Mouse (Mus musculus) gastrocnemius, postnatal 10 days (tissue): ENCODE results near the gene Fam53b. TPM values are rescaled to one million over a fixed set of nuclear protein-coding genes. Genes with fewer than 3 reads are reported as not detected.

Experiments
- DNase-seq: peaks from one replicate; pipeline ENCODE4 v3.0.0; 2021; ENCODE audit warnings: mixed read lengths
- total RNA-seq, 2 experiments: library from RNA; stranded (reverse); gene quantifications; 2 replicates each; pipeline ENCODE4 v1.2.3; 2021

Fam53b gene
- total RNA-seq, 2 experiments from 2014 or later, result 34.5 to 43.6 TPM

DNA sequence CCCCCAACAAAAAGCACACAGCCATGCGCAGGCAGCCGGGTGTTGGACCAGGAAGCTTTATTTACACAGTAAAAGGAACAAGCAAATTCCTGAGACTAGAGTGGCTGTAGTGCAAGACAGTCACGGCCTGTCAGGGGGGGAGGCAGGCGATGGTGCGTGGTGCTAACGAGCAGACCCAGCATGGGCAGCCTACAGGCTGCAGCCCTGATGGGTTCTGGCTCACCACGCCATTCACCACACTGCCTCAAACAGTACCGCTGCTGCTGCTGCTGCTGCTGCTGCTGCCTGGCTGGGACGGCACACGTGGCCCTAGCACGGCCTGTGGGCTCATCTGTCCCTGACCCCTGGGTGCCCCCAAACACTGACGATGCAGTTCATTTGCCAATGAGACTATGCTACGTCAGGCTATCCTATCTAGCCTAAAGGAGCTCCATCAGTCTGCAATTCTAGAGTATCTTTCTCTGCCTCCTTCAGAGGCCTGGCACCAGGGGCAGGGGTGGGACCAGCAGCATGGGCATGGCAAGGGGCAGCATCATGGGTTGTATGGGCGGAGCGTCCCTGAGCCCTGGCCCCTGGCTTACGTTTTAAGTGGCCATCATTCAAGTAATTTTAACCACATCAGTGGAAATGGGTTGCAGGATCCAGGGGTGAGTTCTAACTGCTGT is 101.5 kb downstream of the Fam53b start:
- DNase-seq, result no peak

DNA sequence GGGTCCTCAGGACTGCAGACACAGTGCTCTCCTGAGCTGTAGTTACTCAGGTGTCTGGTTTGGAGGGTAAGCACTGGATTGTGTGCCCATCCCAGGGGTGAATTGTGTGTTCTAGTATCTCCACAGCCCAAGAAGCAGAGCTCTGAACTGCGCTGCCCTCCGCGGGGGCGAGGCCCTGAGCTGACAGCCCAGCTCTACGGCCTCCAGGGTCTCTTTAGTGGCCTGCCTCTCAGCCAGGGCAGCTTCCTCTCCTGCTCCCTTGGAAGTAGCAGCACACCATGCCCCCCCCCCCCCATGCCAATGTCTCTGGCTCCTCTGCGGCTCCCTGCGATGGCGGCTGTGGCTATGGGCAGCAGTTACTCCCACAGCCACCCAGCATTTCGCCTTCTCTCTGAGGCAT is 102.1 kb downstream of the Fam53b start:
- DNase-seq, result no peak

DNA sequence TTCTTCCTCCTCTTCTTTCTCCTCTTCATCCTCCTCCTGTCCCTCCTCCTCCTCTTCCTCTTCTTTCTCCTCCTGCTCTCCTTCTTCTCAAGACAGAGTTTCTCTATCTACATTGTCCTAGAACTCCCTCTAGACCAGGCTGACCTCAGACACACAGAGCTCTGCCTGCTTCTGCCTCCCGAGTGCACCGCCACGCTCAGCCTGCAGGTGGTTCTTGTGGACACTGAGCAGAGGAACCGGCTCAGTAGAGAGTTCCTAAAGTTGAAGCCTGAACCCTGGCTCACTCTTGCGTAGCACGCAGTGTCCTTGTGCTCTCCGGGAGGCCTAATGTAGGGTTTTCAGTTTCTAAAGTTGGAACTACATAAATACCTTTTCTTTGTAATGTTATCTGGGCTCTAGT is 108.6 kb downstream of the Fam53b start:
- no peak for DNase-seq

DNA sequence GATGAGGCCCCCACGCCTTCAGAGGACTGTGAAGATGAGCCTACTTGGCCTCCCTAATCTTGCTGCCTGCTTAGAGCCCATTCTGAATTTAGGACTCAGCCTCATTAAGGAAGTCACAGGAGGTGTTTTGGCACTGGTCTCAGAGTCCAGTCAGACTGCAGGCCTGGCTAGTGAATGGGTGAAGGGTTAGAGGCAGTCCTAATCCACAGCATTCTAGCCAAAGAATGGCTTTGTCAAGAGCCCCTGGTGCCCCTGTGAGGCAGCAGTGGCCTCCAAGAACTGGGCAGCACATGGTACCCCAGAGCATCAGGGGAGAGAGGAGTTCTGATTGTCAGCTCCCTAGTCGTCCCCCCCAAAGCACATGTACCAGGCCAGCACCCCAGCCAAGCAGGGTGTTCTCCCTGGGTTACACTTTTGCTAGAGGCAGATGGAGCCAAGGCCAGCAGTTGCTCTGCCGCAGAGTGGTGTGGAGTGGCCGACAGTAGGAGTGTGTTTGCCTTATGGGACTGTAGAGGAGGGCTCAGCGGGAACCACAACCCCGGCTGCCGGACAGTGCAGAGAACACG is 109.3 kb downstream of the Fam53b start:
- DNase-seq, result no peak

DNA sequence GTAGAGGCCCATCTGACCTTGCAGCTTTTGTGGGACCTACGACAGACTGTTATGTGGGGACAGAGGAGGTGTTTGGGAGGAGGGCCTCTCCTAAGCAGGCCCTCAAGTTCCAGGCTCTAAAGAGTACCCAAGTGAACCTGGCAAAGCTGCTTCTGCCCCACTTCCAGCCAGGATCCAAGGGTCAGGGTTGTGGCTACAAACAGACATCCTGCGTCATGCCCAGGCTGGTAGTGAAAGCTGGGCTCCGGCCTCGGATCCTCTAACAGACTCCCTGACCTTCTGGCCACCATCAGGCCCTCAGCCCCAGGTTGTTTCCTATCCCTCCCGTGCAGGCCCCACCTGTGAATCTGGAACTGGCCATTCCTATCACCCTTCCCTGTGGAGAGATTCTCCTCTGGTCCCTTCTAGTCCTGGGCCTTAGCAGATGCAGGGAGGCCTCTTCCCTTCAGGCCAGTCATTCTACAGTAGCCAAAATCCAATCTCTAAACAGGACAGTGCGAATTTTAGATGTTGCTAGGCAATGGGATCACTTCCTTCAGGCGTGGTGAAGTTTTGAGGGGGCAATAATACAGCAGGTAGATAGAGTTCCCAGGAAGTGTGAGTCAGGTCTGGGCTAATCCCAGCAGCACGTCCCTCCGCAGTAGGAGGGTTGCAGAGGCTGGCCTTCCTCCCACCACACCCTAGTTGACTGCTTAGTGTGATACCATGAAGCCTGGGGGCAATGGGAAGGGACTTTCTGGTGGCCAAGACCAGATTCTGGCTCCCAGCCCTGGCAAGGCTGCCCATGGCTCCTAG is 110.0 kb downstream of the Fam53b start:
- DNase-seq, result no peak

DNA sequence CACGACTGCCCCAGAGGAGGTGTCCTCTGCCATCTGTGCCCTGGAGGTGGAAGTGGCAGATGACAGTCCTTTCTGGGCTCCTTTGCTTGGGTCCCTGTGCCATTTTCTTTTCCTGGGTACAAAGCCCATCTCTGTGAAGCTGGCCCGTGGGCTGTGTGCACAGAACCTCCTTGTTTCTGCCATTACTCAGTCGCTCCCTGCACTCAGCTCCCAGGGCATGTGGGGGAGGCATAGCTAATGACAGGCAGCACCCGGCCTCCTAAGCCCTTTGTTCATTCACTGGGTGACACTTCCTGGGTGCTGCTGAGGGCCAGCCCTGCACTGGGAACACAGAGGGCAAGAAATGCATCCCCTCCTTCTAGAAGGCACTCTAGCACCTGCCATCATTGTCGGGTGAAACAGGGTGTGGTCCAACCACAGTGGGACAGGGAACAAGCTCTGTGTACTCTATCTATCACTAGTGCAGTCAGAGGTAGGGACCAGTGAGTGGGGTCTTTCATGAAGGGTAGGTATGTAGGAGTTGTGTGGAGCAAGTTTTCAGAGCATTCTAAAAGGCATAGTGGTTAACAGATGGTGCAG is 111.1 kb downstream of the Fam53b start:
- DNase-seq, result no peak

DNA sequence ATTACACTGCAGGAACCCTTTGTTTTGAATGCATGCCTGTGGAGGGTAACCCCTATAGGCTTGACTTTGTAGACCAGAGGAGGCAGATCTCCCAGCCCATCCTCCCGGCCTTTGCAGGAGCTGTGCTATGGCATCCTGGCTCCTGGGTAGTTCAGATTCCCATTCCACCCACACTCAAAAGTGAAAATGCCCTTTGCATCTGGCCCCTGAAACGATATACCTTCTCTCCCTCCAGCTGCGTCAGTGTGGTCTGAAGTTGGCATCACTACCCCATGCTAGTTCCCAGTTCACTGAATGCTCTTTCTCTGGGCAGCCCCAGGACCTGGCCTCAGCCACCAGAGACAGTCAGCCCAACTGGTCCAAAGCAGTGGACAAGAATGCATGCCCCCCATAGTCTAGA is 111.7 kb downstream of the Fam53b start:
- no peak for DNase-seq

DNA sequence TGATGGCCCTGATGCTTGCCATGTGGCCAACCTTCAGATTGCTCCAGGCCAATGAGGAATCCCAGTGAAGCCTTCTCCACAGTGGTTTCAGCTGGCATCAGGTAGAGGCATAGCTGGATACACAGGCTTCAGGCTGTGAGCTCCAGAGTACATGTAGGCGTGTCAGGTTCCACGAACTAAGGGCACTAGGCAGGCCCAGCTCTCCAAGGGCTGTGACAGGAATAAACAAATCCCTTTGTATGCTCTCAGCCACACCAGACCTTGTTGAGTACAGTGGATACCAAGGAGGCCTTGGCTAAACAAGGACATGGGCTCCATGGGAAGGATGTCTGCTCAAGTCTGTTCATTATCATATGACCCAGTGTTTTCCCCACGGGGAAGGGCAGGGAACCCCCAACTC is 112.3 kb downstream of the Fam53b start:
- DNase-seq, result no peak

DNA sequence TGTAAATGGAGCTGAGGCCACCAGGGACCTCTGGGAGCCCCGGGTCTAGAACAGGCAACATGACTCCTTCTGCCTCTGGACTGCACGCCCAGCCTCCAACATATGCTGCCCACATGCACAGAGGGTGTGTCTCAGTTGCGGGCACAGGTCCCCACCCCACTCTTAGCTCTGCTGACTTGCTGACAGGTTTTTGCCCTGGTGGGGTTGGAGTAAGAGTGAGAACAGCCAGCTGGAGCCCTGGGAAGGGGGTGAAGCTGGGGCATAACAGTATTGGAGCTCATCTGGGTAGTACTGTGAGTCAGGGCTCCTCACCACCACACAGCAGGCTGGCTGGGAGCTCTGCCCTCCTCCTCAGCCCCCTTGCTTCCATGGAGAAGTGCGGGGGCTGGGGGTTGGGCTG is 113.6 kb downstream of the Fam53b start:
- DNase-seq, result no peak

DNA sequence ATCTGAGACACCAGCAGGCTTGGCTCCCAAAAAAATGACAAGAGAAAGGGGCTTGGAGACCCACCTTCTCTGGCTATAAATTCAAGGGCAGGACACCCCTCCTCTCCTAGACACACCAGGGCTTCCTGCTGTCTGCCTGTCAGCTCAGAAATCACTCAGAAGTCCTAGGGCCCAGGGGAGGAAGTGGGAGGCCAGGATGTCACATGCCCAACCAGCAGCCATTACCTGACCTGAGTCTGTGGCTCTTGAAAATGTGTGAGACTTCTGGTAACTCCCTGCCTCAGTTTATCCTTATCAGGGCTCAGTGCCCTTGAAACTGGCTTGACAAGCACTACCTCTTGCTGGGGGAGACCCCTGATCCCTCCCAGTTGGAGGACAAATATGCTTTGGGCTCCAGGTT is 114.0 kb downstream of the Fam53b start:
- DNase-seq, result no peak

DNA sequence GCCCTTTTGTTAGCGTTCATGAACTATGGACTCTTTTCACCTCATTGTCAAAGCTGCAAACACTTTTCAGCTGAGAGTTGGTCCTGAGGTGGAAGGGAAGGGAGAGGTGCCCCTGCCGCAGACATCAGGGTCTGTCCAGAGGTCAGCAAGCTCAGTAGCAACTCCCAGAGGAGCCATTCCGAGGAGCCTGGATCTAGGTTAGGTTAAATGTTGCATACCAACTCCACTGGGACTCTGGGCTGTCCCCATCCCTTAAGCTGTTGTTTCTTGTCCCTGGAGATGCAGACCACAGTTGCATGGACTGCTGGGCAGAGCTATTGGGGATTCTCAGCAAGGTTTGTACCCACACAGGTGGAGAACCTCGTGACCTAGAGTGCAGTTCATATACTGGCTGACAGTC is 114.5 kb downstream of the Fam53b start:
- DNase-seq, result no peak

DNA sequence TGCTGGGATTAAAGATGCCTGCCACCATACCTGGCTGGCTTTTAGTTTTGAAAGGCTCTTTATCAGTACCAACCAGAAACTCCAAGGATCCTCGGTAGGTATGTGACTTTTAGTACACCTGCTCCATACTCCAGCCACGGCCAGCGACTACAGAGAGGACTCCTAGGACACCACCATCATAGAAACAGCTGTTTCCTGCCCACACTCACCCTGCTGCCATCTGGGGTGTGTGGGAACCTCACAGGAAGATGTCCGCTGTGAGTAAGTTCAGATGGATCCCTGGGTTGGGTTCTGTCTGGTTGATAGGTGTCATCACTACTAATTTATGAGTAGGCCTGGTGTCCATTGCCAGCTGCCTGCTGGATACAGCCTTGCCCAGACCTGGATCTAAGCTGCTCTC is 114.9 kb downstream of the Fam53b start:
- DNase-seq, result no peak

DNA sequence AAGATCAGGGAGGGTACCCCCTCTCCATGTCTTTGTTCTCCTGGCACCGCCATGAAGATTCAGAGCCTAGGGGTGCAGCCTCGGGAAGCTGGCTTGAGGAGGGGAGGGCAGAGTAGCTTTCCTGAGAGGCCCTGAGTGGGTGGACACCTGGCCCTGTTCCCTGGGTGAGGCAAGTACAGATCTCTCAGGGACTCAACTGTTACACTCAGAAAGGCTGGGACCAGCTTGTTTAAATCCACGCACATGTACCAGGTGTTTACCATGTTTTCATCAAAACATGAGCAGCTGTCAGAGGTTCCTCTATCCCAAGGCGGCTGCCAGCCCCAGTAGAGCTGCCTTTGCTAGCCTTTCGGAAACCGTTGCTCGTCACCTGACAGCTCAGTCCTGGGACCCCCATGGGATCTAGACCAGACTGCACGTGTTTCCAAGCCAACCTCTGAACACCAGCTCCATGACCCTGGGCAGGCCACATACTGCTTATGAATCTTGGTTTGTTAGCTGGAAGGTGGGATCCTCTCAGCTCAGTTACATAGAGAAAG is 116.4 kb downstream of the Fam53b start:
- no peak for DNase-seq

DNA sequence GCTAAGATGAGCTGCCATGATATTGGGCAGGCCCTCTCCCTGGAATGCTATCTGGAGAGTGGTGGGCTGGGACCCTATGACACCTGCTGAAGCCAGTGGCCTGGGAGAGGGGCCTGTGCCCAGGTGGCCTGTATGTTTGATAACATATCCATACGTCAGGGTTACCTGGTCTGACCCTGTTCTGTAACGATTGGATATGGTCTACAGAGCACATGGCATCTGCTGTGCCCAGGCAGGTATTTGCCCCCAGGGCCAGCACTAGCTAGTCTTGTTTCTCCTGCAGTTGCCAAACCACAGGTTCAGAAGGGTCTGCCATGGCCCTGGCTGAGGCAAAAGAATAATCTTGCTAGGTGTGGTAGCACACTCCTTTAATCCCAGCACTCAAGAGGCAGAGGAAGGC is 120.1 kb downstream of the Fam53b start:
- no peak for DNase-seq

DNA sequence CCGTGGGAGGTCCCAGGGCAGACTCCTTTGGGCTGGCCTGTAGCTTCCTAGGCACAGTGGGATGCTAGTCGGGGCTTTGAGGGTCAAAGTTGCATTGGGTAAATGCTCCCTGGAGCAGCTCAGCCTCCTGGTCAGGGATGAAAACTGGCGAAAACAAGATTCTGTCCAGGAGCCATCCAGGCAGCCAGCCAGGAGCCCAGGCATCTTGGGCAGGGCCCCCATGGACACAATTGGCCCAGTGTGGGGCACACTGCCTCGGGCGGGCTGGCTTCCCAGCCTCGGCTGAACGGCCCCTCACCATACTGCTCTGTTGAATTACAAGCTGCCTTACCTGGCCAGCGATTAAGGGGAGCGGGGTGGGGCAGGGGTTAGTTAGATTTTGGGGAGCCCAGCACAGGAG is 121.0 kb downstream of the Fam53b start:
- no peak for DNase-seq

DNA sequence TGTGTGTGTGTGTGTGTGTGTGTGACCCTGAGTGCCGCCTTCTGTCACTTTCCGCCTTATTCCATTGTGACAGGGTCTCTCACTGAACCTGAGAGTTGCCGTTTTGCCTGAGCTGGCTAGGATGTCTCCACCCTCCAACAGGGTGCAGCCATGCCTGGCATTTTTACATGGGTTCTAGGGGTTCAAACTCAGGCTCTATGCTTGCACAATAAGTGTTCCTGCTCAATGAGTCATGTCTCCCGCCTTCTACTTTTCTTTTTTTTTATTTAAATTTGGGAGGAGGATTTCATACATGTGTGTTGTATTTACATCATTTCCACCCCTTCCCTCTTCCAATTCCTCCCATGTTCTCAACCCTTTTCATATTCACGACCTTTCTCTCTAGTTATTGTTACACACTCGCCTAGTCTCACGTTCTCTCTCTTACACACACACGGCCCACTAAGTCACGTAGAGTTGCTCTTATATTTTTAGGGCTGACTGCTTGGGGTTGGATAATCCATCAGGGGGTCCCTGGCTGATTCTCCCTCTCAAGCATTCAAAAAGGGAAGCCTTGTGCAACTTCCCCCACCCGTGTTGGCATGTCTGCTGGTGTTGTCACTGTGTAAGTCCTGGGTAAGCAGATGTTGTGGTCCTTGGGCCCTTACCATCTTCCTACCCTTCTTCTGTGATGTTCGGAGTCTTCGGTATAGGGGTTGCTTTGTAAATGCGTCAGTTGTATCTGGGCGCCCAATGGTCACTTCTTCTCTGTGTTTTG is 122.8 kb downstream of the Fam53b start:
- no peak for DNase-seq

DNA sequence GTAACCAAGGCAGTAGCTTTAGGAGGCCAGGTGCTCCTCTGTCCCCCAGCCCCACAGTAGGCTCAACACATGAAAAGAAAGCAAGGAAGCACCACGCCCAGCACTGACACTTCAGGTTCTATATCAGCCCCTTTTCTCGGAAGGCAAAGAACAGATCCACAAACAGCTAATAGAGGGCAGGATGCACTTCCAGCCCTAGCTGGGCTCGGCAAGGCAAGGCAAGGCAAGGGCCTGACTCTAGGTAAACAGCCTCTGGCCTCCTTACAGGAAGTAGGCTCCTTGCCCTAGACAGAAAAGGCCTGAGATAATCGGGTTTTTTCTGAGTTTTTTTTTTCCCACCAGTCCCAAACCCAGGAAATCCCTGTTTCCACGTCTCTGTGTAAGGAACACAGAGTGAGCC is 124.0 kb downstream of the Fam53b start:
- no peak for DNase-seq

DNA sequence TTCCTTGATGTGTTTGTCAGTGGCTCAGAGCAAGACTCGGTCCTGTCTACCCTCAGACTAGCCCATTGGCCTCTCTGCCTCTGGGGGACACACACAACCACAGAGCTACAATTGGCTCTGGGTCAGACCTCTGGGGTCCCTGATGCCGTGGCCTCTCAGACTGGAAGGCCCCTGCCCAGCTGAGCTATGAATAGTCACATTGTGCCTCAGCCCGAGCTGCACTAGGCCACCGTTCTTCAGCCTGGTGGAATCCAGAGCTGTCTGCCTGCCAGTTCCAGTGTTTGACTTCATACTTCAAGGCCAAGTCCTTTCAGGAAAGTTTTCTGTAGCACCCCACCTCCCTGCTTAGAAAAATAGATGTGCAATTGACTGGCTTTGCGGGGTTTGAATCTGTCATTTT is 125.0 kb downstream of the Fam53b start:
- no peak for DNase-seq

DNA sequence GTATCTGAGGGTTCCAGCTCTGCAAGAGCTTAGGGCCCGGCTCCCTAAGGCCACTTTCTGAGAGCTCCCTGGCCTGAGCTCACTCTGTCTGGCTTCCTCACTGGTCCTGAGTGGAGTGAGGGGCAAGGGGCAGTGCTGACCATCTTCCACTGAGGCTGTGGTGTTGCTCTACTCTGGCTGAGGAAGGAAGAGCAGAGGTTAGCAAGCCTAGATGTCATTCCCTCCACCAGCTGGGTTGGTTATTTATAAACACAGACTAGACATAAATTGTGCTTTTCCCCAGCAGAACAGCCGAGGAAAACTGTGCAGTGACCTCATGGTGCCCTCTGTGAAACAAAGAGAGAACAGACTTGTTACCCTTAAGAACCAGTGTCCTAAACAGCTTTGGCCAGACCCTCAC is 125.8 kb downstream of the Fam53b start:
- no peak for DNase-seq

DNA sequence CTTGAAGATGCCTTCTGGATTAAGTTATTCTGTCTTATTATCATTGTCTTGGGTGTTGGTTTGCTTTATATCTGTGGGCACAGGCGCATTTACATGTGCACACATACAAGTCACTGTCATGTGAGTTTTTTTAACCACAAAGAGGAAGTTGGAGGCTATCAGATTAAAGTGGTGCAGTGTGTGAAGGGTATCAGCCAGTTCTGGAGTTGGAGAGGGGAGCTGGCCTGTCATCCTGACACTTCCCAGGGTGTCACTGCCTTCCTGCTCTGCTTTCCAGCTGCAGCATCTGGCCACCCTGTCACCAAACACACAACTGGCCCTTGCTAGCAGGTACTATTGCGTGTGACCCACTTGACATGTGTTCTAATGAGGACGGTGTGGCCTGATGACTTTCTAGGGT is 127.2 kb downstream of the Fam53b start:
- DNase-seq, result no peak

DNA sequence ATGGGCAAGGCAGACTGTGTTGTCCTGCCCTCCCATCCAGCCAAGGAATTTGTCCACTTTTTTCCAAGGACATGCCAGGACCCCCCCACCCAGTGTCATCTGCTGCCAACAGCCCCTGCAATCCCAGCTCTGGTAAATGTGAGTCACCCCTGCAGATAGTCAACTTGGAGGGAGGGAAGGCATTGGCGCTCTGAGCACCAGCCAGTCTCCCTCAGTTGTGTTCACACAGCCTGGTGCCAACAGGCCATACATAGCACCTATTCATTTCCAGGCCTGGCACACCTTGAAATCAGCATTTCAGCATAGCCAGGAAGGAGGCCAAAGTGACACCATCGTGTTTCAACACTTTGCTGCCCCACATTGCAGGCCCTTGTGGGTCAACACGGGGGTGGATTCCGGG is 129.8 kb downstream of the Fam53b start:
- no peak for DNase-seq

DNA sequence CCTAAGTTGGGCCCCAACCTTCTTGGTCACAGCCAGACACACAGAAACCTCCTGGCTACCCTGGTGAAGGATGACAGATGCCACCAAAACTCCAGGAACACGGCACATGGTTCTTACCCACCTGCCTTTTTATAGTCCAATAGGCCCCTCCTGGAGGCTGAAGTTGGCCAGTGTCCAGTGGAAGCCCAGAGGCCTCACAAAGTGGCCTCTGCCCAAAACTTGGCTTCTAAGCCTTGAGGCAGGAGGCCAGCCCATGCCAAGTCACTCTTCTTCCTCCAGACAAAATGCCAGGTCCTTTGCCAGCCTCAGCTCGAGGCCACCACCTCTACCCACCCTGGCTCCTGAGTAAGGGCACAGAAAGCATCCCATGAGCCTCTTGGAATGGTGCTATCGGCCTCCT is 130.8 kb downstream of the Fam53b start:
- no peak for DNase-seq
